Mouse (Mus musculus): Measurements from ENCODE around the gene Ccr9. TPM values are rescaled to one million over a fixed set of nuclear protein-coding genes. Genes with fewer than 3 reads are reported as not detected.
"Not testable (repeated sequence)": the region's sequence is repeated elsewhere in the genome, so short reads cannot be mapped to it uniquely, and the experiment has no call there.

The Ccr9 gene
- under 1 TPM in 1 of 4 experiments, not detected in 3; 0.23 TPM for total RNA-seq (2022)

DNA sequence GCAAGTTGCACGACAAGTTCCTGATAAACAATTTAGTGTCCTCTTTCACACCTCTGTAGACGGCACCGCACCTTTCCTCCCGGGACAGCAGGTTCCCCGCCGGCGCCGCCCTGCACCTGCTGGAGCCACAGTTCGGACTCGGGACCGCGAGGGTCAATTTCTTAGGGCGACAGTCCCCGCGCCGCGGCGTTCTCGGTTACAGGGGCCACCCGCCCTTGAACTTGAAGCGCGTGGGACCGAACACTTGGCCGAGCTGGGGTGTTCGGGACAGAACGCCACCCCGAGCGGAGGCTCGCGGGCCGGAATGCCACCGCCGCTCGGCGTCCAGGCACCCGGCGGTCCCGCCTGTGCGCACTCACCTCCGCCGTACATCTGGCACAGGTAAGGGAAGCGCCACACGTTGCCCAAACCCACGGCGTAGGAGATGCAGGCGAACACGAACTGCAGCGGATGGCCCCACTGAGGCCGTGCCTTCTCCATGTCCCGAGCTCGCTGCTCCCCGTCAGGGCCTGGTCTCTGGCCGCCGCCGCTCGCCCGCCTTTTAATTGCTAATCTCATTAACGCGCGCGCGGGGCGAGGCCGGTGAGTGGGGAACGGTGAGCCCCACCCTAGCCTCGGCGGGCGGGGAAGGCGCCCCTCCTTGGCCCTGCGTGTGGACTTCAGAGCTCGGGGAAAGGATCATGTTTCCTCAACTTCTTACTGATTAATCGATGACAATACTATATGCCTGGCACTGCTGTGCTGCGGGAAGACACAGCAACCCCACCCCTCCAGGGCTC is at the start of gene Ccr9, which contains the start of gene Slc6a20a:
Gene Ccr9 (plus strand): TSS at position 113 of the 779 bp plus-strand sequence.
Gene Slc6a20a (minus strand): TSS at position 559 of the 779 bp plus-strand sequence.
- DNase-seq (ENCODE audit: low spot score), result no peak

DNA sequence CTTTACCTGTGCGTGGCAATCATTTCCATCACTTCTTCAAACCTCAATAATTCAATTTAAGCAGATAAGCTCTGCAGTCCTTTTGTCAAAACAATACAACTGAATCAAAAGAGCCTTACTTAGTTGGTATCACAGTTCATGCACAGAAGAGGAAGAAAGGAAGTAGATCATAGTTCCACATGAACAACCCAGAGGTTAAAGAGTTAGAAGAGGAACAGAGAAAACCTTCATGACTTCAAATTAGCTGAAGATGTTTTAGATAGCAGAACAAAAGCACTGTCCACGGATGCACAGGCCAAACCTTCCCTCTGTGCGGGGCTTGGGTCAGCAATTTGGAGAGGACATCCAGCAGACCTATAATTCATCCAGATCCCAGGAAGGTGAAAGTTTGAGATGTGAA is 46.6 kb upstream of the Ccr9 start:
- no peak for DNase-seq (ENCODE audit: low spot score)

DNA sequence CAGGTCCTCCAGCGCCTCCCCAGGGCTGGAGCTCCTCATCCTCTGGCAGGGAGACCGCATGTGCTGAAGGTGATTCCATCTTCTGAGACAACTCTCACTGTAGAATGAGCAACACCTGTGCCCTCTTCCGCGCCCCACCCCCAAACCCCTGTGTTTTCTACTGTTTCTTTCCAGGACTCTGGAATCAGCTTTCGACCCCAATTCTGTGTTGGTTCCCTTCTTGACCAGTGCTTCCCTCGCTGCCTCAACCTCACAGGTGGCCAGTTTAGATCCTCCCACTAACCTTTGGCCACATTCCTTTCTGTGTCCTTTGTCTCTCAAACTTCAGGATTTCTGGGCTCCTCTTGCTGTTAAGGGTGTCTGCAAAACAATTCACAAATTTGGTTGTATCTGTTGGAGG is 46.0 kb upstream of the Ccr9 start, which contains the start of gene Slc6a20b:
Gene Slc6a20b (minus strand): TSS at position 285 of the 400 bp plus-strand sequence.
- DNase-seq (ENCODE audit: low spot score), result no peak

DNA sequence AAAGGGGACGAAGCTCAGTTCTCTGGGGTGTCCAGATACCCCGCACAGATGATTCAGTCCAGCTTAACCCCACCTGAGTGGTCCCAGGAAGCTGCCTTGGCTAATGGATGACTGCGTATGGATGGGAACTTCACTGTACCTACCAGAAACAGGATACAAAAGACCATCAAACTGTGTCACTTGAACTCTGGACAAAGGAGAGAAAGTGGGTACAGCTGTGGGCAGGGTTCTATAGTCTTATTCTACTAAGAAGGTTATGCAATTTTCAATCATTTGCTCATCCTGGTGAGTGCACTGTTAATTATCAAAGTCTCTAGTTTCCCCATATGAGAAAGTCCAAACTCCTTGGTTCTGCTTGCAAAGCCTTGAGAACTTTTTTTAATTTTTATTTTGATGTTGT is 45.2 kb upstream of the Ccr9 start:
- no peak for DNase-seq (ENCODE audit: low spot score)

DNA sequence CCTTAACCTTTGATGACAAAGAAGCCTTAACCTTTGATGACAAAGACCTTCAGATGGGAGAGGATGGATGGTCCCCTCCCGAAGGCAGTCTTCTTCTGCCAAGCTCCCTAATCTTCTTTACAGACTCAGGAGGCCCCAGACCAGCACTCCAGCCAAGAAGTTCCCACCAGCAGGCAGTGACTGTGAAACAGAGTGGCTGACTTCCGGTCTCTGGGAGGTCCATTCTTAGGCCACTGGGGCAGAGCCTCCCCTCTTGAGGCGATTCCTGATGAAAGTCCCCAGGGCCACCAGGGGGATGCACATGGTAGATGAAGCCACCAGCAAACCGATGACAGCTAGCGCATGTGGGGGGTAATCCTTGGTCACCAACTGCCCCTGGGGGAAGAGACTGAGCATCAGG is 41.5 kb upstream of the Ccr9 start:
- DNase-seq (ENCODE audit: low spot score), result no peak

DNA sequence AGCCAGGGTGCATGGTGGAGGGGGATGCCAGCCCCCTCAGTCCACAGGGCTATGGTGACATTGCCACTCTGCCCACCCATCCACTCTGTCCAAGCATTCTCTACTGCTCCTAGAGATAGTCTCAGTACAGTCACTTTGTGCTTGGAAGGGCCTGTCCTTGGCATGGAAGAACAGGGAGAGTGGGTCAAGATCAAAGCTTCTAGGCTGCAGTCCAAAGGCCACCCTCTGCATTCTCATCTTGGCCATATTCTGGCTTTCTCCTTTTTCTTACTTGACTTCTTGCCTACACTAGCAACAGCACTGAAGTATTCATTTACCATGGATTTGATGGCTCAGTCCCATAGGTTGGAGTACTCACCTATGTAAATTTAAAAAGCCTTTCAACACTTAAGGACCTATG is 40.0 kb upstream of the Ccr9 start:
- no peak for DNase-seq (ENCODE audit: low spot score)

DNA sequence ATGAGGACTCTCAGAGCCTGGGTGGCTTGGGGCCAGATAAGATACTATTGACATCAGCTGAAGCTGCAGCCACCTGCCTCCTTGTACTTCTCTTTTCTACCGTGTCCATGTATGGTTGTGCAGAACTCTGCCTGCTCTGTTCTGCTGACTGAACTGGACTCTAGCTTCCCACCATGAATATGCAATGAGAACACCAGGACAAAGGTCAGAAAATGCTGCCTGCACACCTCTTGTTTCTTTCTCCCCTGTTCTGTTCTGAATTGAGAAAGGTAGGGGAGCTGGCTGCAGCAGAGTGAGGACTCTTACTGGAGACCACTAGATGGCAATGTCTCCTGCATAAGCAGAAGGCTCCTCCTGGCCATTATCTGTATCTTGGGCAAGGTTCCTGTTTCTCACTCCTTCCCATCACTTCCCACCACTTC is 39.6 kb upstream of the Ccr9 start:
- peak; percentile 17 for DNase-seq (ENCODE audit: low spot score)

DNA sequence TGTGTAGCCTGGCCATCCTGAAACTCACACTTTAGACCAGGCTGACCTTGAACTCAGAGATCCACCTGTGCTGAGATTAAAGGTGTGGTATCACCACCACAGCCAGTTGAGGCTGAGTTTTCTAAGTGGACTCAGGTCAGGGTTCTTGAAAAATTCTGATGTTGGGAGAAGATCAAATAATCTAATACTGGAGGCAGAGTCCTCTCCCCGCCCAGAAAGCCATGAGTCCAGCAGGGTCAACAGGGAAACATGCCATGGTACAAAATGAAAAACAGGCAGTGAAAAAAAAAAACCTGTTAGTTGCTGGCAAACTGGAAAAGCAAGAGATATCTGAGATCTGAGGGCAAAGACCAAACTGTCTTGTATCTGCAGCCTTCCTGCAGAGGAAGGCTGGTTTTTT is 38.1 kb upstream of the Ccr9 start:
- no peak for DNase-seq (ENCODE audit: low spot score)

DNA sequence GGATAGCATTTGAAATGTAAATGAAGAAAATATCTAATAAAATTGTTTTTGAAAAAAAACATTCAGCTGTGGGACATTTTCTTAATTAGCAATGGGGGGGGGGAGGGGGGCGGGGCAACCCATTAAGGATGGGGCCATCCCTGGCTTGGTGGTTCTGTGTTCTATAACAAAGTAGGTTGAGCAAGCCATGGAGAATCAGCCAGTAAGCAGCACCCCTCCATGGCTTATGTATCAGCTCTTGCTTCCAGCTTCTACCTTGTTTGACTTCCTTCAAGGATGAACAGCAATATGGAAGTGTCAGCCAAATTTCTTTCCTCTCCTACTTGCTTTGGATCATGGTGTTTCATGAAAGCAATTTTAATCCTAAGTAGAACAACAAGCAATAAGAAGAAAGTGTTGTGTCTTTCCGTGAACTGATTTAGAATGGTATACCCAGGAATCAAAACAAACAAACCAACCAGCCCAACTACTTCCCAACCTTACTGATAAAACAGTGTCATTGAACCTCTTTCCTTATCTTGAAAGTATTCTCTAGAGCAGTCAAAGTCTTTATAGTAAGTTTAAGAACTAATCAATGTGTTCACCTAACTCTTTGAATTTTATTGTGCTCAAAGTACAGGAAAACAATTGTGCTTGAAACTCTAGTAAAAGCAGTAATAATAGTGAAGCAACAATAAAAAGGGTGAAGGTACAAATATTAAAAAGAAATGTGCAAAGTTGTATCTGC is 28.3 kb upstream of the Ccr9 start:
- DNase-seq (ENCODE audit: low spot score), result no peak

DNA sequence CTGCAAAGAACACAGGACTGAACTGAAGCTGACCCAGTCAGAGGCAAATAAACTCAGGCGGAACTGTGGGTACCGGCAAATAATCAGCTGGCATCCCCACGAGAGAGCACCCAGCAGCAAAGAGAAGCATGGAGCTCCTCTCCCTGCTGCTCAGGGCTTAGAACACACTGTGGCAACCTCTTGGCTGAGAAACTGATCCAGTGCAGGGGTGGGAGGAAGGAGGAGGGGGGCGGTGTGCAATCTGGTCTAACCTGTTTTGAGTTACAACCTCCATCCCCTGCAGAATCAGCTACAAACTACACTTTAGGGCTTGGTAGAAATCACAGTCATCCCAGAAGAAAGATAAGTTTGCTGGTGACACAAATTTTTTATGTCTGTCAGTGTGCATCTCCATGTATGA is 26.9 kb upstream of the Ccr9 start:
- DNase-seq (ENCODE audit: low spot score), result no peak

DNA sequence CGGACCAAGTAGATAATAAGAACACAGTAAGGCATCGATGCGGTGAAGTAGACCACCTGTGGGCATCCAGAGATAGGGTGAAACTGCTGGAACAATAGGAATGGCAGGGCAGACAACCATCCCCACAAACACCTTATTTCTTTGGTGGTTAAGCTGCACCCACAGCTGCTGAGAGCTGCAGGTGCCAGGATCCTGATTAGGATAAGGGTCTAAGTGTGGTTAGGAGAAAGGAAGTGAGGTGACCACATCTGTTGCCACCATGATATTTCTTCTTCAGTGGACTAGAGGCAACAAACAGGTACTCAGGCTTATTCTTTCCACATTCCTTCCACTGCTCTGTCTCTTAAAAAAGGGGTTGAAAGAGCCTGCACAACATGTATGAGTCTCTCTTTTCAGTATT is 20.8 kb upstream of the Ccr9 start:
- no peak for DNase-seq (ENCODE audit: low spot score)

DNA sequence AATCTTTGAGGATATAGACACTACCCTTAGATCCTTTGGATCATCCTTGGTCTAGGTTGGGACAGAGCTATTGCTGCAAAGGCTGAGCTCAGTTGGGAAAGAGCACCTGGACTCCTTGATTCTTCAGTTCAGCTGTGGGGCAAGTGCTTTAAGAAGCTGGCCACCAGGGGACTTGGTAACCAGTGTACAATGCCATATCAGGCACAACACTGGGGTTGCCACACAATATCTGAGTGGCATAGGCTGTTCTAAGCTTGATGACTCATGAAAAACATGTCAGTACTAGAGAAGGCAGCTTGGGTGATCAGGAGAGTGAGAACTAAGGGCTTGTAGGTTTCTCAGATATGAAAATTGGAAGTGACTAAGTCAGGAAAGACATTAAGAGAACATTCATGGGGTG is 19.3 kb upstream of the Ccr9 start:
- DNase-seq (ENCODE audit: low spot score), result no peak

DNA sequence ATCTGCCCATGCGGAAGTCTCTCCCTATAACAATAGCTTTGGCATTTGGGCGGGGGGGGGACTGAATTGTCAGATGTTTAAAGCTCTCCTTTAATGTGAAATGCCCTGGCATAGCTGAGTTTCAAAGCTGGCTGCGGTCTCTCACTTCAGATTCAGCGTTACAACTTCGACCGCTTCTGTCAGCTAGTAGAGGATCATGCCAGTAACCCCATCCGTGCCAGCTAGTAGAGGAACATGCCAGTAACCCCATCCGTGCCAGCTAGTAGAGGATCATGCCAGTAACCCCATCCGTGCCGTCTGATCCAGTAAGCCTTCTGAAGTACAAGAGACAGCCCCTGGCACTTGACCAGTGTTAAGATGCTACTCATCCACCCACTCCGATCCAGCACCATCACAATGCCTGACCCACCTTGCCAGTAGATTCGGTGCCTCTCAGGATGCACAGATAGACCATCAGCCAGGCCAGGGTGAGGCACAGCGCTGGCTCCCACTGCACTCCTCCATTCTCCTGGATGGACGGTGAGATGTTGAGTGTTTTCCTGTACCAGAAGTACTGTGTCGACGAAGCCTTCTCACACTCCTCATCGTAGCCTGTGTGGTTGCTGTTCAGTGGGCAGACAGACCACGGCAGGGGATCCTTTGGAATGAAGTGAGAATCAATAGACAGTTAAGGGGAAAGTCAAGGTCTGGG is 18.1 kb upstream of the Ccr9 start:
- not testable (repeated sequence) for DNase-seq (ENCODE audit: low spot score)

DNA sequence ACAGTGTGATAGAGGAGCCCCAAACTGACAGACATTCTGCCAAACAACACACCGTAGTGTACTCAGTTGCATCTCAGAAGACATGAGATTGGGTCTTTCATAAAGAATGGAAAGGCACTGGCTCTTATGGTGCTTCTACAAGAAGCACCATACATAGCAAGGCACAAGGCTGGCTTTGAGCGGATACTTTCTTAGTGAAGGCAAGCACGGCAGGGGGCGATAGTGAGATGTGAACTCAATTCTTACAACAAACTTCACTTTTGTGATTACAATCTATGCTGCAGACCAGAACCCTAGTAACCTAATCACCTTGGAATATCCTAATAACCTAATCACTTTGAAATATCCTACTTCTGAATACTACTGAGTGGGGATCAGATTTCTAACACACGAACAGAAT is 12.6 kb upstream of the Ccr9 start:
- peak; percentile 14 for DNase-seq (ENCODE audit: low spot score)

DNA sequence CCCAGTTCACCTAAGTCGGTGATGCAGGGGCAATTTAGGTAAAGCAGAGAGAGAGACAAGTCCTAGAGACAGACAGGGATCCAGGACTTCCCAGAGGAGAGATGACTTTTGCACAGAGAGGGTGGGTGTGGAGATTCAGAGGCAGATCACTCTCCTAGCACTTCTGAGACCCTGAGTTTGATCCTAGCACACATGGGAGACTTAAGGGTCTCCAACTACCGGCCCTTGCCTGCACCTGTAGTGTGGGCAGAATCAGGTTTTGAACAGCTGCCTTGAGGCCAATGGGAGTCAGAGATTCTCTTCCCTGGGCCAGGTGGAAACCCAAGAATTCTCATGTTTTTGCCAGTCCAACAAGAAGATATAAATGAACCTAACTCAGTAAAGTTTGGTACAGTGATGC is 959 bp downstream of the Ccr9 start:
- DNase-seq (ENCODE audit: low spot score), result no peak

DNA sequence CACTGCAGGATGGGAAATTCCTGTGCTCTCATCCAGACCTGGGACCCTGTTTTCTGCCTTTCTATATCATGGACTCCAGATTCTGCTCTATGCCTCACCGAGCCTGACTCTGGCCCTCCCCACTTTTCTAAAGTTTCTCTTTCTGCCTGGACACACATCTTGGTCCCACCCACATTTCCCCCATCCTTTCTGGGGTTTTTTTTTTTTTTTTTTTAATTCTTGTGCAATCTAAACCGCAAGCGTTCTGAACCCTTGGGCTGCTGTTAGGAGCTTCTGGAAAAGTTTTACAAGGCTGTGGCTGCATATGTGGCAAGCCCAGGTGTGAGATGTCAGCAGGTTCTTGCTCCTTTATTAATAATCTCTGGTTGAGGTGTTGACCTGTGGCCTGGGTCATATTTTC is 5.5 kb downstream of the Ccr9 start:
- no peak for DNase-seq (ENCODE audit: low spot score)

DNA sequence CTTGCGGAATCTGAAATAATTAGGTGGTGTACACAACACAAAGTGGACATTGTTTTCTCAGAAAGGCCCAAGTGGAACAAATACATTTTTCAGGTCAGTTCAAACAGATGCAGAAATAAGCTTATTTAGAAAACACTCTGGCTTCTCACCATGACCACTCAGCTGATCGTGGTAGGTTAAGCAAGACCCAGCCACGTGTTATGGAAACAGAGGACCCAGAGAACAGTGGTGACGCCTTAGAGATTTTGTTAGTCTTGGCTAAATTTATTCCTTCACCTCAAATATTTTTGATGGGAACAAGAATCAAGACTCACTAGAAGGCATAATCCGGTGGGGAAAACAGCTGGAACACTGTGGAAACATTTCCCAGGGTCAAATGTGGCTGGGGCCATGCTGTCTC is 8.0 kb downstream of the Ccr9 start:
- DNase-seq (ENCODE audit: low spot score), result no peak

DNA sequence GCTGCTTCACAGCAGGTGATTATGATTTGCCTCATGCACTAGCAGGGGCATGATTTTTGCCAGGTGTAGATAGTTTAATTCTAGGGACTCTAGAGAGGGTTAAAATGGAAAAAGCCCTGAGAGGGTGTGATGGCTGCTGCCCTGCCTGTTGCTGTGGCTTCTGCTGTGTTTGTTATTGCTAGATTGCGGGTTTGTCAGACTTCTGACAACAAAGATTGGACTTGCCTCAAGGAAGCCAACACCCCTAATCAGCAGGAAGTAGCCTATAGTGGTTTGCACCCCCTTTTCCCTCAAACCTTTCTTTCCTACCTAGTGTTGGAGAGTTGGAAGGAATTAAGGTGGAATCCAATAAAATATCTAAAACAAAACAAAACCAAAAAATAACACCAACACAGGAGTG is 10.0 kb downstream of the Ccr9 start:
- no peak for DNase-seq (ENCODE audit: low spot score)

DNA sequence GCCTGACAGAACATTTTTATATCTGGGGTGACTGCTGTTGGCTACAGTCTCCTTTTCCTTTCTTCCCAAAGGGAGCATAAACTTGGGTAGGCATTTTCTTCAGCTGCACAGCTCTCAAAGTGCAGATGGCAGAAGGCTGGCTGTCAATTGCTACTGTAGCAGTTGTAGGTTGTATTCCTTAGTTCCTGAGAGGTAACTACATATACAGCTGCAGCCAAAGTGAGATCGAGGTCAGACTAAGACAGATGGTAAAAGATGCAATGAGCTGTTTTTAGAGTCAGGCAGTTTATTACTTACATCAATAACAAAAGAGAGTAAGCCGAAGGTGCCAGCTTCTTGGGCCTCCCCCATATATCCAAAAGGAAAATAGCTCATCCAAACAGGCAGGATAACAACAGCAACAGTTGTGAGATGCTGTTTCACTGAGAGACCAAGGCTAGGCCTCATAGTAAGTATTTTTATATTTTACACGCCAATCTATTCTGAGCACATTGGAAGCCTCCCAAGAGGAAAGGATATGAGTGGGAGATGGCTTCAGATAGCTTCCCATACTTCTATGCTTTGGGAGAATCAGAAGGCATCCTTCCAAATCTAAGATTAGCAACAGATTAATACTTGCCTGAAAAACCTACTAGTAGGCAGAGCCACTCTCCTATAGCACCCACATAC is 17.5 kb downstream of the Ccr9 start:
- DNase-seq (ENCODE audit: low spot score), result no peak

DNA sequence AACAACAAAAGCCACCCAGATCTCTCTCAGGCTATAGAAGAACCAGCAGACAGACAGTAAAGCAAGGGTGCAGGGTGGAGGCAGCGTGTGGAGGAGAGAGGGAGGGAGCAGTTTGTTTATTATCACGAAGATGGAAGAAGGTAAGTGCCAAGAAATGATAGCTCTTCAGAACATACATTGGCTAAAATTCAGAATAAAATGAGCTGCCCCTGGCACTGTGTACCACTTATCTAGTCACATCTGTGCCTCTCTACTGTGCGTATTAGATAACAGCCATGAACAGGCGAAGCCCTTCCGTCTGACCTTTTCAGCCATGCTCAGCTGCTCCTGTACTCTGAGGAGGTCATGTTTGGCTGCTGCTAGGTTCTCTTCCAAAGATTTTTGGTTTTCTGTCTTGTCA is 23.6 kb downstream of the Ccr9 start:
- no peak for DNase-seq (ENCODE audit: low spot score)

DNA sequence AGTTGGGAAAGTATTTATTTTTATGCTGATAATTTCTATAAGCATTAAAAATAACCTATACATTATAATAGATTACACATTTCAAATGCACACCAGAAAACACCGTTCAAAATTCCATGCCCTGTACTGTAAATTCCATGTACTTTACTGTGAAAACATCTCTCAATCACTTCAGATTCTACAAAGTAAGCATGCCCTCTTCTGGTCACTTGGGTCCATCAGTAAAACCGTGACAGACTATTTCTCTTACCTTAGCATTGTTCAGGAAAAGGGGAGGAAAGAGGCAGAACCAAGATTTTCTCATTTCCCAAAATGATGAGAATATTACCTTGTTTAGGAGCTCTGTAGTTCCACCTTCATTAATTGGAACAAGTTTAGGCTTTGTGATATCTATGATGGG is 31.0 kb downstream of the Ccr9 start:
- no peak for DNase-seq (ENCODE audit: low spot score)

DNA sequence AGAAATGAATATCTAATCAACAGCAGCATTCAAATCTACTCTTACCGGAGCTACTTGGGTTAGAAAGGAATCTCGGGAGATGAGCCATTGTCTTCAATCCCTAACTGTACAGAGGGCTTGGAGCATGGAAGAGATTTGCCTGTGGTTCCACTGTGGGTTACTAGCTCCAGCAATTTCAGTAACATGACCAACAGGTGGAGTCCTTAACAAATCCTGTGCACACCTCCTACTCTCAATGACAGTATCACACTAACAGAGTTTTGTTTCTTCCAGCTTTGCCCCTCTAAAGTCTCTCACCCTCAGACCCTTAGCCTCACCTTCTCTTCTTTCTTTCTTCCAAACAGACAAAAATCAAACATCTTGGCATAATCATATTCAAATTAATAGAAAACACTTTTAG is 34.9 kb downstream of the Ccr9 start:
- DNase-seq (ENCODE audit: low spot score), result no peak
